Mouse (Mus musculus) liver, adult 2 months (tissue): ENCODE measurements around the gene Ddx6.

Experiments
- CTCF ChIP-seq: fragments of 200-500 bp; IDR thresholded peaks from 2 replicates; pipeline ENCODE4 v1.5.1; 2011; ENCODE audit warnings: low read depth, low read length, control low read depth
- POLR2A ChIP-seq: fragments of 200-500 bp; IDR thresholded peaks from 2 replicates; pipeline ENCODE4 v1.6.1; 2011; ENCODE audit warnings: low read length, control low read depth; ENCODE audit not compliant: insufficient read depth; ENCODE audit errors: extremely low read depth

DNA sequence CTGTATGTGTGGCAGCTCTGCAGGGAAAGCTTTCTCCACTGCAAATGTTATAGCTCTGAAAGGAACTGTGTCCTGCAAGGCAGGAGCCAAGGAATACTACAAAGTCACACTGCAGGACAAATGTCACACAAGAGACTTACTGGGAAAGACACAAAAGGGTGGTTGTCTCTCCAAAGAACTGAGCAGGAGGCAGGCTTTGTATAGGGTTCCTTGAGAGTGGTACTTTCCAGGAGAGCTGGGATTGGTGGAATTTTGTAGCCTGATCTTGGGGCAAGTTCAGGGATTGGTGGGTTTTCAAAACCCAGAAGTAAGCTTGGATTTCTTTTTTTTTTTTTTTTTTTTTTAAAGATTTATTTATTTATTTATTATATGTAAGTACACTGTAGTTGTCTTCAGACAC is 15.6 kb upstream of the Ddx6 start:
- TF ChIP-seq CTCF, result no peak
- TF ChIP-seq POLR2A, result no peak
